Mouse (Mus musculus): ENCODE measurements at regions not wholly inside any gene's neighbourhood (a gene's known extent, or its start where the extent isn't known, plus 50 kb on each side); places are given as distances from the start of the nearest gene placed in this dataset.

DNA sequence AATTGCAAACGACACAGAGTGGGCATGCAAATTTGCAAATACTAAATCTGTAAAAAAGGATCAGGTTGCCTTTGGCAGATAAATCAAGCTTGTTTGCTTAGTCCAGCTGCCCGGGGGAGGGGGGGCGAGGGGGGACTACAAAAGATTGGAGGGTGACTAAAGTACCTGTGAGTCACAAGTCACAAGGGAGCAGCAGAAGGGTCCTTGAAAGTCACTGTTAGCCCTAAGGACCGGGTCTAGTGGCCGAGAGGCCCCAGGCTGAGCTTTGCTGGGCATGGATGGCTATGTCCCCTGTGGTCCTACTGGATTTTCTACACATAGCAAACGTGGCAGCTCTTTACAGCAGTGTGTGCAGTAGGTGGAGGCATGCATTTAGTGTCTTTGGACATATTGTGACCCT, 118.4 kb upstream of the Pitx1 start:
- TF ChIP-seq GATA1 (IDR thresholded peaks at IDR 0.05; ENCODE audit: borderline replicate concordance, low read length) (no peak), FLI1 (IDR thresholded peaks at IDR 0.05; ENCODE audit: low read length) (no peak)

All from megakaryocyte, embryonic 14.5 days (primary cell).